Mouse (Mus musculus): ENCODE results near the gene 2310022B05Rik. TPM values are rescaled to one million over a fixed set of nuclear protein-coding genes. Genes with fewer than 3 reads are reported as not detected.

The 2310022B05Rik gene
- polyA plus RNA-seq, 1 experiment = 10.0 TPM

DNA sequence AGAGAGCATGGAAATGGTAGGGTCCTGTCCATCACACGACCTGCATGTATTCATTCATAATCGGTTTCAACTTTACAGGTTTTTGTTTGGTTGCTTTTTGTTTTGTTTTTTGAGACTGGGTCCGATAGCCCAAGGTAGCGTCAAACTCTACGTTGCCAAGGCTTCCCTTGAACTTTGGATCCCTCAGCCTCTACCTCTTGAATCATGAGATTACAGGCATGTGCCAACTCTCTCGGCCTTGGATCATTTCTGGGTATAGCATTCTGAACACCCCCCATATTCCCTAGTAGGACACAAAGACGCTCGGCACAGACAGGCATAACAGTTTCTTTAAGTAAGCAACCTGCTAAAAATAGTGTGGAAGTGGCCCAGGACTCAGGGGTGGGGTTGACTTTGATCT is 21.6 kb downstream of the 2310022B05Rik start:
- peaks cover 3% of the 10 kb centered on the region; the same call in 1 of the 2 replicates for H3K4me1 ChIP-seq (ENCODE audit: control insufficient read depth, insufficient read depth, insufficient read length, low read length)
- H3K27ac ChIP-seq (replicated peaks; ENCODE audit: low read depth, low read length) = no peak overlapping the region
- H3K4me3 ChIP-seq (ENCODE audit: insufficient read depth, low read depth, low read length) = no peak overlapping the region

DNA sequence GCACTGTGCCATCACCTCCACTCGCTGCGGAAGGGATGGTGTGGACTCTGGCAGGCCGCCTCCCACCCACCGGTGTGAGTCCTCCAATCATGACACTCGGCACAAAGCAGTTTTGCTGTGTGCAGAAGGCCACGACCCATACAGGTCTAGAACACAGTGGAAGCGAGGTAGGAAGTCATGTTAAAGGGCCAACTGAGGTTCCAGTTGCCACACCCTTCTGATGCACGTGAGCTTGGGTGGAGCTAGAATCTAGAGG is 28.0 kb downstream of the 2310022B05Rik start:
- Histone ChIP-seq H3K27ac (replicated peaks; ENCODE audit: low read depth, low read length) (no peak overlapping the region), H3K4me3 (ENCODE audit: insufficient read depth, low read depth, low read length) (no peak overlapping the region), H3K4me1 (ENCODE audit: control insufficient read depth, insufficient read depth, insufficient read length, low read length) (peaks cover 3% of the 10 kb centered on the region; the same call in 1 of the 2 replicates)

DNA sequence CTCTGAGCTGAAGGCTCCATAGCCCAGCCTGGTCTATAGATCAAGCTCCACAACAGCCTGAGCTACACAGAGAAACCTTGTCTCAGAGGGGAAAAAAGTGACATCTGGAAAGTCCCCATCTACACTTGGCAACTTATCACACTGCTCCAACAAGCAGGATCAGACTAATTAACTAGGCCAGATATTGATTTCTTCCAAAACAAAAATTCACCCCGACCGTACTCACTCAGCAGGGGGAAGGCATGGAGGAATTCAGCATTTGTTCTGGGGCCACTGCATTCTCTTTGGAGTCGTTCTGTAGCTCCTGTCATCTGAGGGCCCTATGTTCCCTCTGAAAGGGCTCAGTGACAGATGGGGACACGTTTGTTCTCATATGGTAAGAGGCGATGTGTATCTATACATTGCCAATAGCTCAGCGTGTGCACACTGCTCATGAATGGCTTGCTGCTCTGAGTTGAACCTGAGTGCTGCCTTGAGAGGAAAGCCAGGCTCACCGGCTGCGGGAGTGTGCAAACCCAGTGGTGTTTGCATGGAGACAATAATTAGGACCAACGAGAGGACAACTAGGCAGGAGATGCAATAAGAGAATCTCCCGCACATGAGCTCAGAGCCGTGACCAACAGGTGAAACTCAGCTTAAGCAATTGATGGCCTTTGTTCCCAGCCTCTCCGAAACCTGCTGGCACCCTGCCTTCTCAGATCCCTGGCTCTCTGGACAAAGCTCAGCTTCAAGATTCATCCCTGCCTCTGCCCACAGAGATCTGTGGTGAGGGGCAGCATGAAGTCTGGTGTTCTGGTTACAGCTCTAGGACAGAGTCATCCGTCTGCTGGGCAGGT is 28.5 kb downstream of the 2310022B05Rik start:
- peaks cover 3% of the 10 kb centered on the region; the same call in 1 of the 2 replicates for H3K4me1 ChIP-seq (ENCODE audit: control insufficient read depth, insufficient read depth, insufficient read length, low read length)
- H3K4me3 ChIP-seq (ENCODE audit: insufficient read depth, low read depth, low read length) = no peak overlapping the region
- no peak overlapping the region for H3K27ac ChIP-seq (replicated peaks; ENCODE audit: low read depth, low read length)

- H3K27ac ChIP-seq (replicated peaks; ENCODE audit: low read depth, low read length) = no peak overlapping the region
- H3K4me1 ChIP-seq (ENCODE audit: control insufficient read depth, insufficient read depth, insufficient read length, low read length) = peaks cover 3% of the 10 kb centered on the region; the same call in 1 of the 2 replicates
- H3K4me3 ChIP-seq (ENCODE audit: insufficient read depth, low read depth, low read length) = no peak overlapping the region
Measured at GRCm38 (mm10) chr8:124633001-124633703, 30.0 kb downstream of the 2310022B05Rik start.

DNA sequence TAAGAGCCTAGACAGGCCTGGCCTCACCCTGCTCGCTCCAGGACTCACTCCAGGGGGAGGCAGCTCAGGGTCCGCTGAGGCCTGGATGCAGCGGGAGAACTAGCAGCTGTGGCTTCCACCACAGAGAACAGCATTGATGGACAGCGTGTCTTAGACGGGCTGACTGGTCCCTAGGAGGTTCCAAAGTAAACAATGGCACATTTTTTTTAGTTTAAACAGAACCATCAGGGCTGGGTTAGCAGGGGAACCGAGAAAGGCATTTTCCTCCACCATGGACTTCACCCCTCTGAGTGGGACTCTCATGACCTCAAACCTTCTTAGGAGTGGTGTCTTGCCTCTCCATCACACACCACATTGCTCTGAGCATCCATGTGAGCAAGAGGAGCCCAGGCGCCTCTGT is 31.2 kb downstream of the 2310022B05Rik start:
- H3K27ac ChIP-seq (replicated peaks; ENCODE audit: low read depth, low read length) = no peak overlapping the region
- H3K4me3 ChIP-seq (ENCODE audit: insufficient read depth, low read depth, low read length) = no peak overlapping the region
- H3K4me1 ChIP-seq (ENCODE audit: control insufficient read depth, insufficient read depth, insufficient read length, low read length) = peaks cover 3% of the 10 kb centered on the region; the same call in 1 of the 2 replicates

- H3K4me3 ChIP-seq (ENCODE audit: insufficient read depth, low read depth, low read length) = no peak overlapping the region
- H3K4me1 ChIP-seq (ENCODE audit: control insufficient read depth, insufficient read depth, insufficient read length, low read length) = peaks cover 3% of the 10 kb centered on the region; the same call in 1 of the 2 replicates
- no peak overlapping the region for H3K27ac ChIP-seq (replicated peaks; ENCODE audit: low read depth, low read length)
Measured at GRCm38 (mm10) chr8:124630891-124631290, 32.3 kb downstream of the 2310022B05Rik start.

GRCm38 (mm10) chr8:124630489-124630888 is 32.7 kb downstream of the 2310022B05Rik start:
- Histone ChIP-seq H3K4me3 (ENCODE audit: insufficient read depth, low read depth, low read length) (no peak overlapping the region), H3K4me1 (ENCODE audit: control insufficient read depth, insufficient read depth, insufficient read length, low read length) (peaks cover 3% of the 10 kb centered on the region; the same call in 1 of the 2 replicates), H3K27ac (replicated peaks; ENCODE audit: low read depth, low read length) (no peak overlapping the region)

GRCm38 (mm10) chr8:124626251-124626650 is 36.9 kb downstream of the 2310022B05Rik start:
- H3K4me3 ChIP-seq (ENCODE audit: insufficient read depth, low read depth, low read length) = no peak overlapping the region
- no peak overlapping the region for H3K27ac ChIP-seq (replicated peaks; ENCODE audit: low read depth, low read length)
- no peaks in the 10 kb centered on the region for H3K4me1 ChIP-seq (ENCODE audit: control insufficient read depth, insufficient read depth, insufficient read length, low read length)

GRCm38 (mm10) chr8:124621255-124621654 is 41.9 kb downstream of the 2310022B05Rik start:
- Histone ChIP-seq H3K4me3 (ENCODE audit: insufficient read depth, low read depth, low read length) (no peak overlapping the region), H3K27ac (replicated peaks; ENCODE audit: low read depth, low read length) (no peak overlapping the region), H3K4me1 (ENCODE audit: control insufficient read depth, insufficient read depth, insufficient read length, low read length) (no peaks in the 10 kb centered on the region)

- Histone ChIP-seq H3K4me1 (ENCODE audit: control insufficient read depth, insufficient read depth, insufficient read length, low read length) (no peaks in the 10 kb centered on the region), H3K27ac (replicated peaks; ENCODE audit: low read depth, low read length) (no peak overlapping the region), H3K4me3 (ENCODE audit: insufficient read depth, low read depth, low read length) (no peak overlapping the region)
Measured at GRCm38 (mm10) chr8:124618252-124618651, 44.9 kb downstream of the 2310022B05Rik start.

DNA sequence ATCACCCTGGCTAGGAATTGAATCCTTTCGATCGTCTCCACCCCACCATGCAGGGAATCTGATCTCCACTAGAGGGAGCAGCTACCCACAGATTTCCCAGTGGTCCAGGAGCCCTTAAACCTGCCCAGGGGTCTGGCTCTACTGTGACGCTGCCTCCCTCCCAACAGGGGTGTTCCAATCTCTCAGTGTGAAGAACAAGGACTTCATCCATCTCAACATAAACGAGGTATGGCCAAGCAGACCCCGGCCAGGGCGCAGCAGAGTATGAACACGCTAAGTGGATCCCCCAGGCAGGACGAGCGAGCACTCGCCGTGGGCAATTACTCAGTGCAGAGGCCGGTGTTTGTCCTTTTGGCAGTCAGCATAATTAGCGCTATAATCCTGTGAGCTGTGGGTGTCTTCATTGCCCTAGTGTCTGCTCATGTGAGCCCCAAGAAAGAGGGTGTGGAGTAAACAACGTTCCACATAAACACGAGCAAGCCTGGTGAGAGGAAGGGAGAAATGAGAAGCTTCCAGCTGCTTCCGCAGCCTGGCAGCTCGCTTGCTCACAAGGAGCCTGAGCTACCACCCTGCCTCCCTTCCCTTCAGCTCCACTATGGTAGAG is 45.8 kb downstream of the 2310022B05Rik start:
- H3K4me1 ChIP-seq (ENCODE audit: control insufficient read depth, insufficient read depth, insufficient read length, low read length) = no peaks in the 10 kb centered on the region
- H3K27ac ChIP-seq (replicated peaks; ENCODE audit: low read depth, low read length) = no peak overlapping the region
- H3K4me3 ChIP-seq (ENCODE audit: insufficient read depth, low read depth, low read length) = peak overlapping the region; percentile 36

DNA sequence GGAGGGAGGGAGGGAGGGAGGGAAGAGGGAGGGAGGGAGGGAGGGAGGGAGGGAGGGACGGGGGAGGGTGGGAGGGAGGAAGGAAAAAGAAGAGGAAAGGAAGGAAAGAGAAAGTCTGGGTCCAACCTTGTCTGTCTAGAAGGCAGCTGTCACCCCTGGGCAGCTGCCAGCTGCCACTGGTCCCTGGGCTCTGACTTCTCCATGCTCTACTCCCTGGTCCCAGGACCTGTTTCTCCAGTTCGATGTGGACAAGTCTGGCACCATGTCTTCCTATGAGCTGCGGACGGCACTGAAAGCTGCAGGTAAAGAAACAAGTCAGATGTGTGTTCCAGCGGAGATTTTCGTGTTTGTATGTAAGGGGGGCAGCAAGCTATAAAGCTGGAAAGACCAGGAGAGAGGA is 48.8 kb downstream of the 2310022B05Rik start:
- H3K4me3 ChIP-seq (ENCODE audit: insufficient read depth, low read depth, low read length) = no peak overlapping the region
- no peaks in the 10 kb centered on the region for H3K4me1 ChIP-seq (ENCODE audit: control insufficient read depth, insufficient read depth, insufficient read length, low read length)
- no peak overlapping the region for H3K27ac ChIP-seq (replicated peaks; ENCODE audit: low read depth, low read length)

DNA sequence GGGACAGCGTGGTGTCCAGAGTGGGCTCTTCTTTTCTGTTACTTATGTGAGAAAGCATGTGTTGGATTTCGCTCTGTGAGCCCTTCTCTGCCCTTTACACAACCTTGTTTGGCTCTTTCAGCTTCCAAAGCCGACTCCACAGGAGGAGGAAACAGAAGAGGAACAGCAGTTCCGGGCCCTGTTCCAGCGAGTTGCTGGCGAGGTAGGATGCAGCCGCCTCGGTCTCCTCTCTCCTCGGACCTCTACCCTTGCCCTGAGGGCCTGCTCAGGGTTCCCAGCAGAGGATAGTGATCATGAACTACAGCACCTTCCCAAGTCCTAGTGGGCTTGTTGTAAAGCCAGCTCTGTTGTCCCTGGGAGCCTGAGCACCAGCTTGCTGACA is 54.2 kb downstream of the 2310022B05Rik start:
- Histone ChIP-seq H3K4me3 (ENCODE audit: insufficient read depth, low read depth, low read length) (no peak overlapping the region), H3K27ac (replicated peaks; ENCODE audit: low read depth, low read length) (no peak overlapping the region), H3K4me1 (ENCODE audit: control insufficient read depth, insufficient read depth, insufficient read length, low read length) (no peaks in the 10 kb centered on the region)

GRCm38 (mm10) chr8:124608239-124608971 is 54.8 kb downstream of the 2310022B05Rik start:
- no peaks in the 10 kb centered on the region for H3K4me1 ChIP-seq (ENCODE audit: control insufficient read depth, insufficient read depth, insufficient read length, low read length)
- H3K27ac ChIP-seq (replicated peaks; ENCODE audit: low read depth, low read length) = no peak overlapping the region
- no peak overlapping the region for H3K4me3 ChIP-seq (ENCODE audit: insufficient read depth, low read depth, low read length)

DNA sequence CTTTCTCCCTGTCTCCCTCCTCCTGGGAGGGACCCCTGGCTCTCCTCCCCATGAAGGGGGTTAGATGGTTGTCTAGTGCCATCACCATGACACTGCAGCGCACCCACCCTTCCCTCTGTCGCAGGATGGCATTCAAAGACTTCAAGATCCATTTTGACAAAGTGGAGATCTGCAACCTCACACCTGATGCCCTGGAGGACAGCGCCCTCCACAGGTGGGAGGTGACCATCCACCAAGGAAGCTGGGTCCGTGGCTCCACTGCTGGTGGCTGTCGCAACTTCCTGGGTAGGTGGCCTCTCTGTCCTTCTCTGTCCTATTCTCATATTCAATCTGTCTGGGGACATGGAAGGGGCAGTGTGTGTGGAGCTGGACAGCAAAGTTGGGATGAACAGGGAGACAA is 59.1 kb downstream of the 2310022B05Rik start:
- no peak overlapping the region for H3K27ac ChIP-seq (replicated peaks; ENCODE audit: low read depth, low read length)
- no peak overlapping the region for H3K4me3 ChIP-seq (ENCODE audit: insufficient read depth, low read depth, low read length)
- no peaks in the 10 kb centered on the region for H3K4me1 ChIP-seq (ENCODE audit: control insufficient read depth, insufficient read depth, insufficient read length, low read length)

All from brown adipose tissue, adult 24 weeks (tissue).